Mouse (Mus musculus): ENCODE data around the gene Rbms3.

The Rbms3 gene

DNA sequence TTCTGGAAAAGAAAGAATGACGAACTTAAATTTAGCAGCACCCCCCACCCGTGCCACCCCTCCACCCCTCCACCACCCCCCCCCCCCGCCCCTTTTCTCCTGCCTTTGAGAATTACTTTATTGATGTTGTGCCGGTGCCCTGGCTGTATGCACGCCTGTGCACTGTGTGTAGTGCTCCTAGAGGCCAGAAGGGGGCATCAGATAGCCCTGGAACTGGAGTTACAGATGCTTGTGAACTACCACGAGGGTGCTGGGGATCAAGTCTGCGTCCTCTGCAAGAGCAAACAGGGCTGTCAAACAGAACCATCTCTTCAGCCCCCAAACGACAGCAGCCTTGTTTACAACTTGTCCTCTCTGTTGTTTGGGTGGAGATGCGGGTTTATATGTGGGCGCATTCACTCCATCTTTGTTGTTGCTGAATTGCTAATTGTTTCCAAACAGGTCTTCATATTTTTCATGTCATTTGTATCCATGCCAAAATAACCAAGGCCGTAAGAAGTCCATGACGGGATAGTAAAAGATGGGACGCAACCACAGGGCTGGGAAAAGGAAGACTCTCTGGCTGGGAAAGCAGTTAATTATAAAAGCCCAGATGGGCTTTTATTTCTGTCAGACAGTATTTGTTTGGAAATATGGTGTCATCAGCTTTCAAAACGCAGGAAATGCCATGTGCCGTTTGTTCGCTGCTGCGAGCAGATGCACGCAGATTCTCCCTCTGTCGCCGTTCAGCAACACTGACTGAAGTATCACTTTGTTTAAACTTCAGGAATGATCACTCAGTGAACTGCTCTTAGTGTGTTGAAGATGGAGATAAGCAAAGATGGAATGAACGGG lies 652.9 kb downstream of the Rbms3 start:
- DNase-seq (ENCODE audit: low spot score): no peak

DNA sequence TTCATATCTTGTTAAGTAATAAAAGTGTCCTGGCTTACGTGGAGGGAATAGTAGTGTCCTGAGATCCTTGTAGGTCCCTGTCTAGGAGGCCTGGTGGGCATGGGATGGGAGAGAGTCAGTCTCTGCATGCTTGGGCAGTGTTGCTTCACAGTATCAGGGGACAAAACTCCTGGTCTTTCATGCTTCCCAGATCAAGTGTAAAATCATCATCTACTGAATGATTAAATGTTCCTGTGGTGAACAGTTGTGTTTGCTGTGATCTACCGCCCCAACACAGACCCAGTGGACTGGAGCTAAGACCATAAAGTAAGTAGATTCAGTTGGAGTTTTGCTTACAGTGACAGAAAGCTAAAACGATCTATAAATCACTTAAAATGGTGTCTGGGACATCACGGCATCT lies 654.4 kb downstream of the Rbms3 start:
- DNase-seq (ENCODE audit: low spot score): no peak

GRCm38 (mm10) chr9:116974134-116974533 lies 655.6 kb downstream of the Rbms3 start:
- no peak for DNase-seq (ENCODE audit: low spot score)

GRCm38 (mm10) chr9:116973594-116973993 lies 656.1 kb downstream of the Rbms3 start:
- DNase-seq (ENCODE audit: low spot score): peak; percentile 43

GRCm38 (mm10) chr9:116967317-116967716 lies 662.4 kb downstream of the Rbms3 start:
- no peak for DNase-seq (ENCODE audit: low spot score)

GRCm38 (mm10) chr9:116965691-116966090 lies 664.0 kb downstream of the Rbms3 start:
- DNase-seq (ENCODE audit: low spot score): no peak

DNA sequence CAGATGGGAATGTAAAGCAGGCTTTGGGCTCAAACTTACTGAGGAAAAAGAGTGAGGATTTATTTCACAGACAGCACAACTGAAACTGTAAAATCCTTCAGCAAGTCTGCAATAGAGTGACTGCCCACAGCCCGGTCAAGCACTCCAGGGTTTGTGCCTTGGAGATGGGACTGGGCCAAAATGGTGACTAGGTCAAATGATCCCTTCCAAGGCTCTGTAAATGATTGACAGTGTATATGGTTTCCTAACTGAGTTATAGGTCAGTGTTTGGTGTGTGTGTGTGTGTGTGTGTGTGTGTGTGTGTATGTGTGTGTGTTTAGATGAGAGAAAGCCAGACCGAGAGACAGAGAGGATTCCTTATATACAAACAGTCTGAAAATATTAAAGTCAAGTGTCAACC lies 673.6 kb downstream of the Rbms3 start:
- no peak for DNase-seq (ENCODE audit: low spot score)

DNA sequence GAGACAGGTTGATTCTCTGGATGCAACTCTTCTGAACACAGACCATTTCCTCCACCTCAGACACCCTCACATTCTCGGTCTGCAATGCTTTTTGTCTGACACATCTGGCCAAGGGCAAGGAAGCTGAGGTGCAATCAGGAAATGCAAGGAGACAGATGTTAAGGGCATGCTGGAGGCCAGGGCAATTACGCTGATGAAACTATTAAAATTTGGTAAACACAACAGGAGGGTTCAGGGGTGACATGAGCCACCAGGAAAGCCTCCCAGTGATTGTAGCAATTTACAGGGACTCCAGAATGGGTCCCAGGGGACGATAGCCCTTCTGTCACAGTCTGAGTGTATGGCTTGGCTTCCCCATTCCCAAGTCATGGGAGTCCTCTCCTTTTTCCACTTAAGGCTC lies 681.5 kb downstream of the Rbms3 start:
- no peak for DNase-seq (ENCODE audit: low spot score)

DNA sequence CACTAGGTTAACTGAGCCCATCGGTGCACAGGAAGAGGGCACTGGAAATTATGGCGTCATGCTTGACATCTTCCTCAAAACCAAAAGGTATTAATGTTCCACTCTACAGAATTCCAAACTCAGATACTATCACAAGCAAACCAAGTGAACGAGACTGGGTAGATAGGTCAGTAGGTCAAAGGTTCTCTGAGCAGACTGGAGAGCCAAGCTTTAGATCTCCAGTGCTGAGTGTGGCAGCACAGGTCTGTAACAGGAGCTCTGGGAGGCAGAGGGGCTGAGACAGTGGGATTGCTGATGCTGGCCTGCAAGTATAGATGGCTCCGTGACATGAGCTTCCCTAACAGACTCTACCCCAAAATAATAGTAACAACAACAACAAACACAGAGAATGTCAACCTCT lies 682.3 kb downstream of the Rbms3 start:
- no peak for DNase-seq (ENCODE audit: low spot score)

GRCm38 (mm10) chr9:116946787-116947186 lies 682.9 kb downstream of the Rbms3 start:
- DNase-seq (ENCODE audit: low spot score): no peak

- DNase-seq (ENCODE audit: low spot score): no peak
These were observed 684.0 kb downstream of the Rbms3 start for GRCm38 (mm10) chr9:116945689-116946088.

GRCm38 (mm10) chr9:116943902-116944301 lies 685.8 kb downstream of the Rbms3 start:
- DNase-seq (ENCODE audit: low spot score): no peak

DNA sequence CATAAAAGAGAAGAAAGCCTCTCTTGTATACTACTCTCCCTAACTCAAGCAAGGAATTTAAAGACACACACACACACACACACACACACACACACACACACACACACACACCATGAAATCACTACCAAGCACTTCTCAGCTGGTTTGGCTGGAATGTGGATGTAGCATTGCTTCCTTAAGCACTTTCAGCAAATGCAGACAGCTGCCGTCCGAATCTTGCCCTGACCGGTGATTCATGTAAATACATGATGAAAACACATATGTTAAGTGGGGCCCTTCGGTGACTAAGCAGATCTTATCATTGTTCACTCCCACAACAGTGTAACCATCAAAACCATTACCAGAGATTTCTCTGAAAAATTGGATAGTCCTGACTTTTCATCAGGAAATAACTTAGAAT lies 688.6 kb downstream of the Rbms3 start:
- DNase-seq (ENCODE audit: low spot score): no peak

DNA sequence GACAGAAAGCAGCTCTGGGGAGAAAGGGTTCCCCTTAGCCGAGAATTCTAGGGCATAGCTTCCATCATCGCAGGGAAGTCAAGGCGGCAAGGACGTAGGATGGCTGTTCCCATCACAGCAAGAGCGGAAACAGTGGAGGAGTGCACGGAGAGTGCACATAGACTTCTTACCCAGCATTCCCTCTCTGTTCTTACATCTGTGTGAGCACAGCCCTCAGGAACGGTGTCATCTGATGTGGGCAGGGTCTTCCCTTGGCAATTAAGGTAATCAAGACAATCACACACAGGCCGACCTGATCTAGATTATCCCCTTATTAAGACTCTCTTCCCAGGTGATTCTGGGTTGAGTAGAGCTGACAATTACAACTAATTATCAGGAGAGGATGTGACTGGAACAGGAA lies 689.0 kb downstream of the Rbms3 start:
- DNase-seq (ENCODE audit: low spot score): no peak

DNA sequence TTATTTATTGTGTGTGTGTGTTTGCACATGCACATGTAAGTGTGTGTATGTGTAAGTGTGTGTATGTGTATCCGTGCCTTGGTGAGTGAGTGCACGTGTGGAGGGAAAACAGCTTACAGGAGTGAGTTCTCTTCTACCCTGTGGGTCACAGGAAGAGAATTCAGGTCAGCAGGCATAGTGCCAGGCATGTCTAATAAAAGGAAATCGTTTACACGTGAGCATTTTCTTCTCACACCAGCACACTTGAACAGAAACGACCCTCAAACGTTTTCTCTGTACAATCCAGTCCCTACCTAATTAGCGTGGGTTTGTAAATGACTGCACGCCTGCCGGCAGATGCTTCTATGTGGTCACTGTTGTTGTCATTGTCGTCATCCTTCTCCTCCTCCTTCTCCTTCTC lies 701.4 kb downstream of the Rbms3 start:
- DNase-seq (ENCODE audit: low spot score): no peak

DNA sequence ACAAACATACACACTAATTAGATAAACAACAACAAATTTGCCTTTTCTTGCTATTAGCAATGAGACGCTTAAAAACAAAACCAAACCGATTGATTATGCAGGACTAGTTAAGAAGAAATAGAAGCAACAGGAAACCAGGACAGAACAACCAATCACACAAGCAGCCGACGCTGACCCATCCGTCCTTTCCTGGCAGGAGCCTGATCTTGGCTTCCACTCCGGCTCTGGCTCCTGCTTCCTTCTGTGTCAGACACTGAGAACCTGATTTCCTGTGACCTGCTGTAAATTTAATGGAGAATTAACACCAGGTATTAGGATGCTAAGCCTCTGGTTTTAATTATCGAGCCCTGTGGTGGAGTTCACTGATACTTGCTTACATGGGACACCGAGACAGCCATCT lies 706.6 kb downstream of the Rbms3 start:
- DNase-seq (ENCODE audit: low spot score): no peak

DNA sequence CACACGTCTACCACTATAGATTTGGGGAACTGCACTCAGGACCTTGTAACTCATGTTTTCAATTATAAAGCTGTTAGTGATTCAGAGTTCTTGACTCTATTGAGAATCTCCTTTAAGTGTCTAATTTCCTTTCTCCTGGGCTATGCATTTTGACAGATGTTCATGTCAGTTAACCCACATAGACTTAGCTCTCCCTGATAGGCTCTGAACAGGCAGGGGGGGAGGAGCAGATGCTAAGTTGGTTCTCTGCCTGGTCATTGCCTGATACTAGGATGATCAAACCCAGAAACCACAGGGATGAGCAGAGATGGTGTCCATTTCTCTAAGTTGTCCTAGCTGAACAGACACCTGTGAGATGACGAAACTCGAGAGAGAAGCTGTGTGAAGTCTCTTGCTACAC lies 707.2 kb downstream of the Rbms3 start:
- no peak for DNase-seq (ENCODE audit: low spot score)

GRCm38 (mm10) chr9:116919441-116920019 lies 710.2 kb downstream of the Rbms3 start:
- no peak for DNase-seq (ENCODE audit: low spot score)

DNA sequence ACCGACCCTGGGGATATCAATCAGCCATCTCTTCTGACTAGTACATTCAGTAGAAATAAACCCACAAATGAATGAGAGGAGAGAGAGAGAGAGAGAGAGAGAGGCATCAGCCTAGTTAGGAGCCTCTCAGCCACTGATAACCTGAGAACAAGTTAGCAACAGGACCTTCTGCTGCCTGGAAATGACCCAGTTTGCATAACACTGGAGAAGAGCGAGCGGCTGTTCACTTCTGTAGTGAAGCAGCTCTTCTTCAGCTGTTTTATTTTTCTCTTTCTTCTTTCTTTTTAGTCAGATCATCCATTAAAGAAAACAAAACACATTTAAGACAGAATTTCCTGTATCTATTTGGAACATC lies 717.2 kb downstream of the Rbms3 start:
- DNase-seq (ENCODE audit: low spot score): no peak

GRCm38 (mm10) chr9:116911781-116912492 lies 717.8 kb downstream of the Rbms3 start:
- no peak for DNase-seq (ENCODE audit: low spot score)

DNA sequence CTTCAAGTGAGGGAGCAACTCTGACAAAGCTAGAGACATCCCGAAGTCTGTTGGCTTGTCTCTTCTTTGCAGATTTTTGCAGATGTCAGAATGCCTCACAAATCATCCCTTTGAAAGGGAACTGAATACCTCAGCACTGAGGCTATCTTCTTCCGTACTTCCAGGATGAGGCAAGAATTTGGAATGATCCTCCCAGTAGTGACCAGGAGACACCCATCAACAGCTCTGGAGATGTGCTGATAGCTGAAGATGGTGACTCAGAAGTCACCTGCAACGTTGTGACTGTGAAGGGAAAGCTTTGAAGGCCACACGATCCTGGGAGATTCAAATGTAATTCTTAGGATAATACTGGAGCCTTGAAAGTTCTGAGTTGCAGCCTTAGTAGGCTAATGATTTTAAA lies 720.2 kb downstream of the Rbms3 start:
- DNase-seq (ENCODE audit: low spot score): no peak

GRCm38 (mm10) chr9:116906955-116907354 lies 722.8 kb downstream of the Rbms3 start:
- DNase-seq (ENCODE audit: low spot score): no peak

GRCm38 (mm10) chr9:116905646-116906045 lies 724.1 kb downstream of the Rbms3 start:
- DNase-seq (ENCODE audit: low spot score): no peak
